Mouse (Mus musculus) neural tube, embryonic 13.5 days (tissue): ENCODE data around the gene Gm5141. TPM values are rescaled to one million over a fixed set of nuclear protein-coding genes. Genes with fewer than 3 reads are reported as not detected.
"Not testable (repeated sequence)": the region's sequence is repeated elsewhere in the genome, so short reads cannot be mapped to it uniquely, and the experiment has no call there.

Source experiments
- ATAC-seq: fragments of 200-750 bp; cut with Nextera tagmentation; 2 replicates; pipeline ENCODE4 v1.8.0; 2017; ENCODE audit warnings: low read depth, mild to moderate bottlenecking, moderate TSS enrichment, moderate library complexity
- H3K27ac ChIP-seq: fragments of 300-500 bp; sonication (generic); replicated peaks from 2 replicates; pipeline ENCODE4 v1.5.1; 2015; ENCODE audit warnings: moderate library complexity, mild to moderate bottlenecking, inconsistent platforms
- H3K27me3 ChIP-seq: fragments of 300-500 bp; sonication (generic); 2 replicates; pipeline ENCODE4 v1.6.1; 2015; ENCODE audit warnings: mild to moderate bottlenecking, inconsistent platforms
- H3K36me3 ChIP-seq: fragments of 300-500 bp; sonication (generic); 2 replicates; pipeline ENCODE4 v1.6.1; 2015; ENCODE audit warnings: mild to moderate bottlenecking, inconsistent platforms
- H3K4me1 ChIP-seq: fragments of 300-500 bp; sonication (generic); replicated peaks from 2 replicates; pipeline ENCODE4 v1.6.1; 2015; ENCODE audit warnings: inconsistent platforms
- H3K4me2 ChIP-seq: fragments of 300-500 bp; sonication (generic); 2 replicates; pipeline ENCODE4 v1.6.1; 2015; ENCODE audit warnings: inconsistent platforms, mild to moderate bottlenecking, moderate library complexity
- H3K4me3 ChIP-seq: fragments of 300-500 bp; sonication (generic); 2 replicates; pipeline ENCODE4 v1.5.1; 2015; ENCODE audit warnings: mild to moderate bottlenecking, inconsistent platforms
- H3K9ac ChIP-seq: fragments of 300-500 bp; sonication (generic); 2 replicates; pipeline ENCODE4 v1.6.1; 2015; ENCODE audit warnings: moderate library complexity, mild to moderate bottlenecking, inconsistent platforms
- H3K9me3 ChIP-seq: fragments of 300-500 bp; sonication (generic); 2 replicates; pipeline ENCODE4 v1.6.1; 2016; ENCODE audit warnings: inconsistent platforms
- WGBS: fragments of 180-500 bp; shearing (Covaris S2); methylation state at CpG from one replicate; pipeline ENCODE4 v1.1.7; 2015; 5-methylcytosine and 5-hydroxymethylcytosine counted together
- polyA plus RNA-seq: library from polyadenylated mRNA; unstranded; fragments of >200 nt; fragmentation: Nextera tagmentation; extraction: Ambion mirVana; gene quantifications from 2 replicates; pipeline ENCODE4 v1.2.1, GENCODE M21; 2015

The Gm5141 gene
- polyA plus RNA-seq = 10.9 and 11.4 TPM in 2 replicates

- not testable (repeated sequence) for H3K4me1 ChIP-seq, H3K27ac ChIP-seq, H3K27me3 ChIP-seq
- Histone ChIP-seq H3K9me3 (peaks cover 14% of the 10 kb centered on the region), H3K4me2 (peak within 1 kb of the TSS; percentile 76), H3K9ac (peak within 1 kb of the TSS; percentile 74), H3K4me3 (peak within 1 kb of the TSS; percentile 53), H3K36me3 (peaks cover 13% of the 10 kb centered on the region)
- WGBS = 4% methylated on average over 23 of the region's 23 CpGs
- peak; percentile 100 for ATAC-seq
Observed at GRCm38 (mm10) chr13:62785199-62786134, at the start of gene Gm5141. TSS of gene Gm5141 (minus strand) at chr13:62785808.

GRCm38 (mm10) chr13:62833341-62833740 is 47.7 kb upstream of the Gm5141 start:
- Histone ChIP-seq H3K9me3 (no peaks in the 10 kb centered on the region; the same call in 1 of the 2 replicates), H3K9ac (no peak overlapping the region), H3K4me1 (no peaks in the 10 kb centered on the region), H3K36me3 (no peaks in the 10 kb centered on the region), H3K27ac (no peak overlapping the region), H3K4me3 (no peak overlapping the region), H3K4me2 (no peak overlapping the region), H3K27me3 (no peaks in the 10 kb centered on the region)
- WGBS = 53% methylated on average over 4 of the region's 4 CpGs
- no peak for ATAC-seq

- no peak for ATAC-seq
- 81% methylated on average over 2 of the region's 2 CpGs for WGBS
- no peaks in the 10 kb centered on the region for H3K4me1 ChIP-seq
Observed at GRCm38 (mm10) chr13:62832239-62832638, 46.6 kb upstream of the Gm5141 start.

GRCm38 (mm10) chr13:62815705-62816104 is 30.1 kb upstream of the Gm5141 start:
- H3K27ac ChIP-seq, H3K4me3 ChIP-seq, H3K9ac ChIP-seq, H3K9me3 ChIP-seq, H3K4me1 ChIP-seq, H3K36me3 ChIP-seq, H3K4me2 ChIP-seq, H3K27me3 ChIP-seq, ATAC-seq: not testable (repeated sequence)
- 84% methylated on average over 3 of the region's 3 CpGs for WGBS

More at GRCm38 (mm10) chr13:62832239-62832638, 46.6 kb upstream of the Gm5141 start:
- Histone ChIP-seq H3K4me3 (no peak overlapping the region), H3K27me3 (no peaks in the 10 kb centered on the region), H3K4me2 (no peak overlapping the region), H3K36me3 (no peaks in the 10 kb centered on the region), H3K9me3 (no peaks in the 10 kb centered on the region; the same call in 1 of the 2 replicates), H3K27ac (no peak overlapping the region), H3K9ac (no peak overlapping the region)

GRCm38 (mm10) chr13:62812713-62813112 is 27.1 kb upstream of the Gm5141 start:
- Histone ChIP-seq H3K9ac (0 out of 2 replicates have a peak overlapping the region, but pooled peaks have one; percentile 26), H3K4me1 (no peaks in the 10 kb centered on the region), H3K36me3 (no peaks in the 10 kb centered on the region), H3K4me3 (peak overlapping the region; percentile 38), H3K9me3 (no peaks in the 10 kb centered on the region), H3K27me3 (0 out of 2 replicates have a peak, but pooled peaks cover 3% of the 10 kb centered on the region), H3K4me2 (peak overlapping the region; percentile 59), H3K27ac (no peak overlapping the region)
- no peak for ATAC-seq
- WGBS = 8% methylated on average over 26 of the region's 32 CpGs

- not testable (repeated sequence) for H3K27me3 ChIP-seq, H3K4me1 ChIP-seq, H3K36me3 ChIP-seq, H3K27ac ChIP-seq, H3K4me3 ChIP-seq, H3K9ac ChIP-seq, ATAC-seq, H3K4me2 ChIP-seq, H3K9me3 ChIP-seq
- 92% methylated on average over 6 of the region's 6 CpGs for WGBS
Observed at GRCm38 (mm10) chr13:62807981-62808380, 22.4 kb upstream of the Gm5141 start.

- H3K4me1 ChIP-seq, H3K27me3 ChIP-seq, H3K9me3 ChIP-seq, H3K27ac ChIP-seq: not testable (repeated sequence)
- peaks cover 10% of the 10 kb centered on the region for H3K36me3 ChIP-seq
- peak overlapping the region; percentile 53 for H3K4me3 ChIP-seq
- peak overlapping the region; percentile 76 for H3K4me2 ChIP-seq
- peak; percentile 44 for ATAC-seq
- 52% methylated on average over 2 of the region's 2 CpGs for WGBS
- H3K9ac ChIP-seq = 0 out of 2 replicates have a peak overlapping the region, but pooled peaks have one; percentile 50
Observed at GRCm38 (mm10) chr13:62786135-62786493, 506 bp upstream of the Gm5141 start.

- ATAC-seq, H3K27me3 ChIP-seq, H3K4me3 ChIP-seq, H3K4me2 ChIP-seq, H3K4me1 ChIP-seq, H3K9me3 ChIP-seq, H3K27ac ChIP-seq, H3K9ac ChIP-seq, H3K36me3 ChIP-seq: not testable (repeated sequence)
- 62% methylated on average over 2 of the region's 2 CpGs for WGBS
Observed at GRCm38 (mm10) chr13:62763806-62764205, 21.8 kb downstream of the Gm5141 start.

GRCm38 (mm10) chr13:62760432-62761415 is 24.9 kb downstream of the Gm5141 start, which contains the start of gene Platr25:
TSS of gene Platr25 (minus strand) at chr13:62760709.
- not testable (repeated sequence) for H3K27ac ChIP-seq, H3K36me3 ChIP-seq, H3K4me1 ChIP-seq, H3K27me3 ChIP-seq, H3K9me3 ChIP-seq
- Histone ChIP-seq H3K4me3 (peak within 1 kb of the TSS; percentile 48), H3K4me2 (peak within 1 kb of the TSS; percentile 56), H3K9ac (peak within 1 kb of the TSS; percentile 69)
- WGBS = 9% methylated on average over 20 of the region's 20 CpGs
- peak; percentile 98 for ATAC-seq

- no peaks in the 10 kb centered on the region for H3K27me3 ChIP-seq
- no peaks in the 10 kb centered on the region for H3K9me3 ChIP-seq
- H3K9ac ChIP-seq = no peak overlapping the region
- no peaks in the 10 kb centered on the region for H3K4me1 ChIP-seq
- H3K4me2 ChIP-seq = no peak overlapping the region
- no peak overlapping the region for H3K4me3 ChIP-seq
- H3K36me3 ChIP-seq = peaks cover 4% of the 10 kb centered on the region; the same call in 1 of the 2 replicates
- no peak overlapping the region for H3K27ac ChIP-seq
- WGBS = 79% methylated on average over 2 of the region's 2 CpGs
- no peak for ATAC-seq
Observed at GRCm38 (mm10) chr13:62733322-62733721, 52.3 kb downstream of the Gm5141 start.
